Mouse (Mus musculus): ENCODE measurements around the gene Idh3g. TPM values are rescaled to one million over a fixed set of nuclear protein-coding genes. Genes with fewer than 3 reads are reported as not detected.

Idh3g gene
- polyA plus RNA-seq, 1 experiment from 2014 or later = 256 TPM

- WGBS = 25% methylated on average over 14 of the region's 14 CpGs
- ATAC-seq (replicated peaks; ENCODE audit: low FRiP score, low read depth) (0 out of 2 replicates have a peak, but pooled peaks have one; percentile 33), DNase-seq (ENCODE audit: low spot score) (peak; percentile 28)
These were observed 28.4 kb upstream of the Idh3g start for GRCm38 (mm10) chrX:73815072-73815471.

GRCm38 (mm10) chrX:73805814-73806213, 19.1 kb upstream of the Idh3g start:
- Histone ChIP-seq H3K9me3 (replicated peaks; ENCODE audit: low read length) (no peaks in the 10 kb centered on the region), H3K27ac (no peak overlapping the region), H3K36me3 (ENCODE audit: insufficient read depth, low read length) (no peaks in the 10 kb centered on the region), H3K27me3 (ENCODE audit: insufficient read depth, low read length) (no peaks in the 10 kb centered on the region), H3K4me2 (ENCODE audit: low read length) (no peak overlapping the region), H3K9ac (ENCODE audit: low read depth, low read length) (no peak overlapping the region), H3K4me1 (replicated peaks; ENCODE audit: insufficient read depth, low read length) (no peaks in the 10 kb centered on the region), H3K4me3 (replicated peaks; ENCODE audit: low read depth, low read length) (no peak overlapping the region)
- ATAC-seq (replicated peaks; ENCODE audit: low FRiP score, low read depth) (no peak), DNase-seq (ENCODE audit: low spot score) (no peak)
- WGBS = 62% methylated on average over 1 of the region's 1 CpGs
- TF ChIP-seq CTCF (IDR thresholded peaks at IDR 0.05; ENCODE audit: low read depth) = no peak

More at GRCm38 (mm10) chrX:73815072-73815471, 28.4 kb upstream of the Idh3g start:
- Histone ChIP-seq H3K4me1 (replicated peaks; ENCODE audit: insufficient read depth, low read length) (no peaks in the 10 kb centered on the region), H3K4me3 (replicated peaks; ENCODE audit: low read depth, low read length) (peak overlapping the region; percentile 22; the same call in 1 of the 2 replicates), H3K4me2 (ENCODE audit: low read length) (peak overlapping the region; percentile 48), H3K36me3 (ENCODE audit: insufficient read depth, low read length) (no peaks in the 10 kb centered on the region), H3K27ac (no peak overlapping the region), H3K9me3 (replicated peaks; ENCODE audit: low read length) (no peaks in the 10 kb centered on the region), H3K27me3 (ENCODE audit: insufficient read depth, low read length) (no peaks in the 10 kb centered on the region), H3K9ac (ENCODE audit: low read depth, low read length) (peak overlapping the region; percentile 35; the same call in 1 of the 2 replicates)
- TF ChIP-seq CTCF (IDR thresholded peaks at IDR 0.05; ENCODE audit: low read depth) = no peak

- Histone ChIP-seq H3K4me3 (replicated peaks; ENCODE audit: low read depth, low read length) (no peak overlapping the region), H3K9ac (ENCODE audit: low read depth, low read length) (no peak overlapping the region), H3K27ac (no peak overlapping the region), H3K4me2 (ENCODE audit: low read length) (no peak overlapping the region), H3K4me1 (replicated peaks; ENCODE audit: insufficient read depth, low read length) (no peaks in the 10 kb centered on the region), H3K27me3 (ENCODE audit: insufficient read depth, low read length) (no peaks in the 10 kb centered on the region), H3K9me3 (replicated peaks; ENCODE audit: low read length) (no peaks in the 10 kb centered on the region), H3K36me3 (ENCODE audit: insufficient read depth, low read length) (no peaks in the 10 kb centered on the region)
- DNase-seq (ENCODE audit: low spot score) (peak; percentile 68), ATAC-seq (replicated peaks; ENCODE audit: low FRiP score, low read depth) (peak; percentile 86)
- 35% methylated on average over 9 of the region's 9 CpGs for WGBS
- peak; percentile 85 for TF ChIP-seq CTCF (IDR thresholded peaks at IDR 0.05; ENCODE audit: low read depth)
These were observed 11.8 kb upstream of the Idh3g start for GRCm38 (mm10) chrX:73798502-73798901.

GRCm38 (mm10) chrX:73797511-73797910, 10.8 kb upstream of the Idh3g start:
- Histone ChIP-seq H3K4me3 (replicated peaks; ENCODE audit: low read depth, low read length) (no peak overlapping the region), H3K9me3 (replicated peaks; ENCODE audit: low read length) (no peaks in the 10 kb centered on the region), H3K36me3 (ENCODE audit: insufficient read depth, low read length) (no peaks in the 10 kb centered on the region), H3K9ac (ENCODE audit: low read depth, low read length) (no peak overlapping the region), H3K4me2 (ENCODE audit: low read length) (no peak overlapping the region), H3K27me3 (ENCODE audit: insufficient read depth, low read length) (no peaks in the 10 kb centered on the region), H3K4me1 (replicated peaks; ENCODE audit: insufficient read depth, low read length) (no peaks in the 10 kb centered on the region), H3K27ac (no peak overlapping the region)
- TF ChIP-seq CTCF (IDR thresholded peaks at IDR 0.05; ENCODE audit: low read depth) = no peak
- no peak for DNase-seq (ENCODE audit: low spot score)
- 84% methylated on average over 2 of the region's 2 CpGs for WGBS
- no peak for ATAC-seq (replicated peaks; ENCODE audit: low FRiP score, low read depth)

- Histone ChIP-seq H3K36me3 (ENCODE audit: insufficient read depth, low read length) (no peaks in the 10 kb centered on the region), H3K9ac (ENCODE audit: low read depth, low read length) (no peak overlapping the region), H3K4me1 (replicated peaks; ENCODE audit: insufficient read depth, low read length) (no peaks in the 10 kb centered on the region), H3K4me2 (ENCODE audit: low read length) (no peak overlapping the region), H3K4me3 (replicated peaks; ENCODE audit: low read depth, low read length) (no peak overlapping the region), H3K27me3 (ENCODE audit: insufficient read depth, low read length) (no peaks in the 10 kb centered on the region), H3K9me3 (replicated peaks; ENCODE audit: low read length) (no peaks in the 10 kb centered on the region), H3K27ac (no peak overlapping the region)
- 7% methylated on average over 1 of the region's 1 CpGs for WGBS
- no peak for ATAC-seq (replicated peaks; ENCODE audit: low FRiP score, low read depth)
- no peak for TF ChIP-seq CTCF (IDR thresholded peaks at IDR 0.05; ENCODE audit: low read depth)
- DNase-seq (ENCODE audit: low spot score) = no peak
These were observed 6.8 kb upstream of the Idh3g start for GRCm38 (mm10) chrX:73793505-73793904.

GRCm38 (mm10) chrX:73793039-73793438, 6.3 kb upstream of the Idh3g start:
- Histone ChIP-seq H3K27me3 (ENCODE audit: insufficient read depth, low read length) (no peaks in the 10 kb centered on the region), H3K9ac (ENCODE audit: low read depth, low read length) (no peak overlapping the region), H3K9me3 (replicated peaks; ENCODE audit: low read length) (no peaks in the 10 kb centered on the region), H3K4me3 (replicated peaks; ENCODE audit: low read depth, low read length) (no peak overlapping the region), H3K4me2 (ENCODE audit: low read length) (no peak overlapping the region), H3K36me3 (ENCODE audit: insufficient read depth, low read length) (no peaks in the 10 kb centered on the region), H3K27ac (no peak overlapping the region), H3K4me1 (replicated peaks; ENCODE audit: insufficient read depth, low read length) (no peaks in the 10 kb centered on the region)
- ATAC-seq (replicated peaks; ENCODE audit: low FRiP score, low read depth) (no peak), DNase-seq (ENCODE audit: low spot score) (no peak)
- TF ChIP-seq CTCF (IDR thresholded peaks at IDR 0.05; ENCODE audit: low read depth) = no peak

GRCm38 (mm10) chrX:73788501-73788900, 1.8 kb upstream of the Idh3g start:
- no peak for DNase-seq (ENCODE audit: low spot score)
- Histone ChIP-seq H3K4me3 (replicated peaks; ENCODE audit: low read depth, low read length) (no peak overlapping the region), H3K27me3 (ENCODE audit: insufficient read depth, low read length) (no peaks in the 10 kb centered on the region), H3K4me1 (replicated peaks; ENCODE audit: insufficient read depth, low read length) (no peaks in the 10 kb centered on the region), H3K27ac (no peak overlapping the region), H3K4me2 (ENCODE audit: low read length) (peak overlapping the region; percentile 60), H3K36me3 (ENCODE audit: insufficient read depth, low read length) (no peaks in the 10 kb centered on the region), H3K9ac (ENCODE audit: low read depth, low read length) (0 out of 2 replicates have a peak overlapping the region, but pooled peaks have one; percentile 18), H3K9me3 (replicated peaks; ENCODE audit: low read length) (no peaks in the 10 kb centered on the region)
- ATAC-seq (replicated peaks; ENCODE audit: low FRiP score, low read depth) = no peak
- no peak for TF ChIP-seq CTCF (IDR thresholded peaks at IDR 0.05; ENCODE audit: low read depth)
- WGBS = 89% methylated on average over 1 of the region's 1 CpGs
